Mouse (Mus musculus): Measurements from ENCODE around the gene Tmem92.

DNA sequence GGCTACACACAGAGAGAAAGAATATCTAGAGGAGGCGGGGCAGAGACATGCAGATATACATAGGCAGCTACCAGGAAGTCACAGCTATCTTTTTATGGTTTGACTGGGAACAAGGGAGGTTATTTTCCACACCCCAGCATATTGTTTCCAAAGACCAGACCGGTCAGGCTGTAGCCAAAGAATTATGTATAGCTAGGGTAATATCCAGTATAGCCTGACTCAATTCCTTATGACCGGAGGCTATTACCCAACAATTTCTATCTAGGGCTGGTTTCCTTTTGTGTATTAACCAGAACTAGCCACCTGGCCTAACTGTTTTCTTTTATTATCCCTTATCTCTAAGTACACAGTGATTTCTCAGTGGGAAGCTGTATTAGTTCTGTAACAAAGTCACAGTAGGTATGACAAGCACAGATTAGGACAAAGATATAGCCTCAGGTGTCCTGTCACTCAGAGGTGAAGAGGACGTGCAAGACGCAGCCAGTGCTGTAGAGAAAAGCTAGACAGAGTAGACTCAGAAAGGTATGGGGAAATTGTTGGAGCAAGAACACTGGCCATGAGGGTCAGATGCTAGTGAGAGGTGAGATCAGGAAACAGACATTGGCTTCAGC, 7.5 kb downstream of the Tmem92 start:
- TF ChIP-seq CTCF (conservative IDR thresholded peaks at IDR 0.05; ENCODE audit: low read length) (no peak), NANOG (IDR thresholded peaks at IDR 0.05; ENCODE audit: borderline replicate concordance, low read length) (no peak)

All from E14TG2a.4 (cell line).